Mouse (Mus musculus) MN1 (cell line): ENCODE data around the gene Abcc12.
A peak's percentile ranks its signal among the peaks of the same experiment; 100 is the strongest.

ENCODE experiments used
- DNase-seq: peaks from one replicate; pipeline ENCODE4 v3.0.0-alpha.2; 2016; ENCODE audit warnings: low spot score

Gene Abcc12

GRCm38 (mm10) chr8:86578076-86578475, 2.4 kb downstream of the Abcc12 start:
- no peak for DNase-seq

- DNase-seq, result no peak
Measured at GRCm38 (mm10) chr8:86577547-86577946, 2.9 kb downstream of the Abcc12 start.

- DNase-seq, result no peak
Measured at GRCm38 (mm10) chr8:86563674-86564073, 16.8 kb downstream of the Abcc12 start.

GRCm38 (mm10) chr8:86561737-86562136, 18.7 kb downstream of the Abcc12 start:
- DNase-seq, result no peak

GRCm38 (mm10) chr8:86560688-86561065, 19.8 kb downstream of the Abcc12 start:
- DNase-seq, result no peak

GRCm38 (mm10) chr8:86559947-86560687, 20.4 kb downstream of the Abcc12 start:
- DNase-seq, result no peak

- no peak for DNase-seq
Measured at GRCm38 (mm10) chr8:86557186-86558045, 23.1 kb downstream of the Abcc12 start.

GRCm38 (mm10) chr8:86555564-86555963, 24.9 kb downstream of the Abcc12 start:
- DNase-seq, result no peak

GRCm38 (mm10) chr8:86554220-86554891, 26.1 kb downstream of the Abcc12 start:
- no peak for DNase-seq

- DNase-seq, result no peak
Measured at GRCm38 (mm10) chr8:86550516-86550915, 30.0 kb downstream of the Abcc12 start.

GRCm38 (mm10) chr8:86546001-86546400, 34.5 kb downstream of the Abcc12 start:
- DNase-seq, result no peak

GRCm38 (mm10) chr8:86540906-86541305, 39.6 kb downstream of the Abcc12 start:
- no peak for DNase-seq

GRCm38 (mm10) chr8:86540376-86540775, 40.1 kb downstream of the Abcc12 start:
- DNase-seq, result no peak

- no peak for DNase-seq
Measured at GRCm38 (mm10) chr8:86536663-86536987, 43.9 kb downstream of the Abcc12 start.

GRCm38 (mm10) chr8:86535791-86536662, 44.5 kb downstream of the Abcc12 start:
- DNase-seq, result peak; percentile 77

- DNase-seq, result no peak
Measured at GRCm38 (mm10) chr8:86535068-86535560, 45.4 kb downstream of the Abcc12 start.

- no peak for DNase-seq
Measured at GRCm38 (mm10) chr8:86529714-86530113, 50.8 kb downstream of the Abcc12 start.

GRCm38 (mm10) chr8:86527336-86528029, 53.0 kb downstream of the Abcc12 start:
- no peak for DNase-seq

GRCm38 (mm10) chr8:86526808-86527207, 53.7 kb downstream of the Abcc12 start:
- no peak for DNase-seq

GRCm38 (mm10) chr8:86514203-86514602, 66.3 kb downstream of the Abcc12 start:
- DNase-seq, result no peak

GRCm38 (mm10) chr8:86512886-86513285, 67.6 kb downstream of the Abcc12 start:
- DNase-seq, result no peak
